Comparison of ENCODE assay signal across 9 mouse cellular contexts in the genomic region with DNA sequence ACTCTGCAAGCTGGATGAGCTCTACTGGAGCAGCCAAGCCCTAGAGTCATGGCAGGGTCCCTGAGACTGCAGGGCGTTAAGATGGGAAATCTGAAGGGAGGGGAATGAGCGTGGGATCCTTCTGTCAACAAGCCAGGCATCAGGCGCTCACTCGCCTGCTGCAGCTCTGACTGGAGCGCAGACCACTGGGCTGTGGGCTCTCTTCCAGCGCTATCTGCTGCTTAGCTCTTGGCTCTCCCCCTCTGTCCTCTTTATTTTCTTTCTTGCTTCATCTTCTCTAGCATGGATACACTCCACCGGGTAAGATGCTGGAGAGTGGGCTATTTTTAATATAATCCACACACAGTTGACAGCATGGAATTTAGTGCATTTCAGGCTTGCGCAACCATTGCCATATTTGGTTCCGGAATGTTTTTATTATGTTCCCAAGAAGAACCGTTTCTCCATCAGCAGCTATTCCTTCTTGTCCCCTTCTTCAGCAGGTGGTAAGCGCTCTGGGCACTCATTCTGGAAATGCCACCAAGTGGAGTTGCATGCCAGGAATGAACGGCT. TPM values are rescaled to one million over a fixed set of nuclear protein-coding genes. Genes with fewer than 3 reads are reported as not detected.
DNase-seq lines count a peak whose midpoint lies in the region; ATAC-seq lines count a peak whose summit lies in the region.
"Had no signal": no experiment of that assay in that cellular context is flagged by ENCODE, and none has a peak within 500 bp of the region (broad histone marks: within the 10 kb centered on the region; RNA-seq: fewer than 3 reads in every experiment).

No protein-coding gene starts in this region.

- intact Hi-C loops in heart, postnatal 25 days (cut with DNase I): no loop called here

- peak overlapping the region; percentile 44; the same call in 1 of the 2 replicates for H3K9ac ChIP-seq in heart, embryonic 14.5 days (ENCODE audit: low read length)
- no peak overlapping the region for H3K9ac ChIP-seq in hindbrain, embryonic 11.5 days (ENCODE audit: low read depth, low read length)
- H3K9ac ChIP-seq: liver, embryonic 14.5 days had no signal

- peaks cover 8 to 28% of the 10 kb centered on the region in 2 experiments; a peak in 3 of 4 replicates for H3K4me1 ChIP-seq in heart, embryonic 14.5 days (ENCODE audit: control insufficient read depth in 2 of 2, insufficient read depth in 2 of 2, low read length in 2 of 2)
- H3K4me1 ChIP-seq in hindbrain, embryonic 11.5 days (replicated peaks; ENCODE audit: control insufficient read depth, insufficient read depth, low read length): 0 out of 2 replicates have a peak, but pooled peaks cover 2% of the 10 kb centered on the region

- no peaks in the 10 kb centered on the region for H3K9me3 ChIP-seq in heart, embryonic 14.5 days (ENCODE audit: control insufficient read depth, low read length)
- H3K9me3 ChIP-seq in hindbrain, embryonic 11.5 days (ENCODE audit: control insufficient read depth, low read length): no peaks in the 10 kb centered on the region

- no peak overlapping the region for H3K27ac ChIP-seq in heart, embryonic 14.5 days (replicated peaks in 1 of 2; ENCODE audit: control insufficient read depth in 1 of 2, insufficient read depth in 1 of 2, low read depth in 2 of 2, low read length in 2 of 2)
- H3K27ac ChIP-seq in hindbrain, embryonic 11.5 days (ENCODE audit: low read depth, low read length): no peak overlapping the region
- H3K27ac ChIP-seq: liver, embryonic 14.5 days had no signal

- no peaks in the 10 kb centered on the region for H3K36me3 ChIP-seq in heart, embryonic 14.5 days (ENCODE audit: control insufficient read depth, insufficient read depth, low read length)
- H3K36me3 ChIP-seq in hindbrain, embryonic 11.5 days (ENCODE audit: control insufficient read depth, insufficient read depth, low read length): no peaks in the 10 kb centered on the region

- peak overlapping the region; percentile 47 for H3K4me2 ChIP-seq in heart, embryonic 14.5 days (ENCODE audit: low read length)
- no peak overlapping the region for H3K4me2 ChIP-seq in hindbrain, embryonic 11.5 days (replicated peaks; ENCODE audit: low read depth, low read length)

- ATAC-seq in heart, embryonic 14.5 days (ENCODE audit: insufficient number of reproducible peaks, insufficient read depth, low FRiP score, low read depth): no peak; the same call in 1 of the 2 replicates
- ATAC-seq in erythroid progenitor cell, adult 5-6 weeks (replicated peaks; ENCODE audit: low FRiP score, poor library complexity, severe bottlenecking): no peak
- ATAC-seq in hindbrain, embryonic 11.5 days (ENCODE audit: low FRiP score): no peak

- 24% methylated on average over 12 of the region's 12 CpGs for WGBS in heart, embryonic 14.5 days
- WGBS in hindbrain, embryonic 11.5 days: 70% methylated on average over 12 of the region's 12 CpGs

- H3K4me3 ChIP-seq in heart, embryonic 14.5 days (ENCODE audit: control insufficient read depth in 1 of 2, insufficient read depth in 1 of 2, low read depth in 1 of 2, low read length in 2 of 2): no peak overlapping the region
- H3K4me3 ChIP-seq in hindbrain, embryonic 11.5 days (ENCODE audit: low read depth, low read length): no peak overlapping the region

- DNase-seq in heart, adult 18-20 months: peak; percentile 57 to 63
- no peak for DNase-seq in heart, postnatal 25 days (ENCODE audit: low spot score)
- peak; percentile 20 for DNase-seq in 3134 (ENCODE audit: extremely low read depth, insufficient read length, low spot score)
- DNase-seq in layer of hippocampus, adult 9-11 months: peak; percentile 67
- no peak for DNase-seq in B cell, adult 2 months
- no peak for DNase-seq in hindbrain, embryonic 11.5 days (ENCODE audit: low spot score)

- peaks cover 14% of the 10 kb centered on the region for H3K27me3 ChIP-seq in heart, embryonic 14.5 days (ENCODE audit: control insufficient read depth, insufficient read depth, low read length)
- no peaks in the 10 kb centered on the region for H3K27me3 ChIP-seq in hindbrain, embryonic 11.5 days (ENCODE audit: control insufficient read depth, insufficient read depth, low read length)

RNA-seq across cellular contexts. Expression of gene Slc35c1, which starts 31.7 kb away (rescaled TPM):
- total RNA-seq in heart, adult 18-20 months (2021): 1 to 10 TPM; 5.4 to 6.0 TPM
- 1 to 10 TPM; 6.1 to 6.6 TPM for total RNA-seq in heart, postnatal 25 days (2021)
- 6.7 and 7.1 TPM in 2 replicates for polyA plus RNA-seq in heart, embryonic 14.5 days (2014; fragmentation: Nextera tagmentation; extraction: Ambion mirVana)
- 7.1 and 9.0 TPM in 2 replicates for total RNA-seq in erythroid progenitor cell, adult 5-6 weeks (2015; ENCODE audit: low replicate concordance)
- total RNA-seq in erythroid progenitor cell, adult 5-6 weeks (2017; ENCODE audit: low replicate concordance): 2.7 and 9.2 TPM in 2 replicates
- 8.7 and 9.0 TPM in 2 replicates for polyA plus RNA-seq in hindbrain, embryonic 11.5 days (2014; fragmentation: Nextera tagmentation; extraction: Ambion mirVana)

RNA-seq across cellular contexts. Expression of gene Cry2, which starts 58.2 kb away (rescaled TPM):
- 10 to 100 TPM; 15.4 to 16.7 TPM for total RNA-seq in heart, adult 18-20 months (2021)
- total RNA-seq in heart, postnatal 25 days (2021): 10 to 100 TPM; 14.2 to 25.9 TPM
- 15.6 and 17.8 TPM in 2 replicates for polyA plus RNA-seq in heart, embryonic 14.5 days (2014; fragmentation: Nextera tagmentation; extraction: Ambion mirVana)
- 1.8 and 5.0 TPM in 2 replicates for total RNA-seq in erythroid progenitor cell, adult 5-6 weeks (2015; ENCODE audit: low replicate concordance)
- total RNA-seq in erythroid progenitor cell, adult 5-6 weeks (2017; ENCODE audit: low replicate concordance): 1.9 and 2.7 TPM in 2 replicates
- polyA plus RNA-seq in hindbrain, embryonic 11.5 days (2014; fragmentation: Nextera tagmentation; extraction: Ambion mirVana): 21.5 and 22.1 TPM in 2 replicates

Comparison
In these comparisons a context has a peak if more than half of its experiments do, and no peak if none do; other contexts are left out.
1. DNase-seq: peak in heart, adult 18-20 months (2 of 2), 3134 (single experiment) and layer of hippocampus, adult 9-11 months (single experiment); none in heart, postnatal 25 days (single experiment), B cell, adult 2 months (0 of 2) and hindbrain, embryonic 11.5 days (single experiment).